Mouse (Mus musculus) embryo, embryonic 11.5 days (tissue): ENCODE measurements at regions not wholly inside any gene's neighbourhood (a gene's known extent, or its start where the extent isn't known, plus 50 kb on each side); places are given as distances from the start of the nearest gene placed in this dataset.
"Not testable (repeated sequence)": the region's sequence is repeated elsewhere in the genome, so short reads cannot be mapped to it uniquely, and the experiment has no call there.

Experiments used
- DNase-seq: peaks from one replicate; pipeline ENCODE4 v3.0.0-alpha.2; 2012; ENCODE audit warnings: low read depth, low spot score

- no peak for DNase-seq
Measured at GRCm38 (mm10) chr5:5956716-5957115, 207.6 kb upstream of the Steap1 start.

GRCm38 (mm10) chr5:5955783-5956182 lies 206.7 kb upstream of the Steap1 start:
- DNase-seq, result no peak

GRCm38 (mm10) chr5:5925796-5926195 lies 176.7 kb upstream of the Steap1 start:
- DNase-seq, result no peak

DNA sequence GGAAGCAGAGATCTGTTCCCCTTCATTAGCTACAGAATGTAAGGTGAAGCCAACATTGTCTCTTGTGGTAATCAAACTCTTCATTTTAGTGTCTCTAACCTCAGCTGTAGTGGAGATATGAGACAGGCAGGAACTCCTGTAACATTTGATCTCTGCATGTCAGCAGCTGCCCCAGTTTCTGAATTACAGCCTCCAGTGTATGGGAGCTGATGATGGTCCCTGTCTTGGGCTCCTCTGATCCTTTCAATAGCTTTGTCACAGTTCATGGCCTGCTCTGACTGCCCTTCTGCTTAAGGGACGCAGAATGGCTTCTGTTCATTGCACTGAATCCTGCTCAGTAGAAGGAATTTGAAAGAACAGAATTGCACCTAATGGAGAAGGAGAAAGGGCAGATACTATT lies 167.3 kb upstream of the Steap1 start:
- no peak for DNase-seq

DNA sequence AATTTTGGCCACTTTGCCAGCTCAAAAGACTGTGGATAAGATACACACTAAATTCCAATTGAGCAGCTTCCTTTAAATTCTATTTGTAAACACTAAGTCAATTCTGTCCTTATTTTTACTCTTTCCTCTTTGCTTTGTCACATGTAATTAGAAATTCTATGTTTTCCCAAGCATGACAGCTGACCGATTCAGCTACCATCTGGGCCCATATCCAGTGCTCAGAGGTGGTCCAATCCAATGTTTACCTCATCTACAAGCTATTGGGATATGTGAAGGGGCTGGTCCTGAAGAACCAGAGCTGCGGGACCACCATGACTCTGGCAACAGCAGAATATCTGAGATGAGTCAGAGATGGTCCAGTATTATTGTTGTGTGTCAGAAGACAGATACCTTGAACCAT lies 140.2 kb upstream of the Steap1 start:
- no peak for DNase-seq

GRCm38 (mm10) chr5:5873425-5873824 lies 124.3 kb upstream of the Steap1 start:
- DNase-seq, result no peak

DNA sequence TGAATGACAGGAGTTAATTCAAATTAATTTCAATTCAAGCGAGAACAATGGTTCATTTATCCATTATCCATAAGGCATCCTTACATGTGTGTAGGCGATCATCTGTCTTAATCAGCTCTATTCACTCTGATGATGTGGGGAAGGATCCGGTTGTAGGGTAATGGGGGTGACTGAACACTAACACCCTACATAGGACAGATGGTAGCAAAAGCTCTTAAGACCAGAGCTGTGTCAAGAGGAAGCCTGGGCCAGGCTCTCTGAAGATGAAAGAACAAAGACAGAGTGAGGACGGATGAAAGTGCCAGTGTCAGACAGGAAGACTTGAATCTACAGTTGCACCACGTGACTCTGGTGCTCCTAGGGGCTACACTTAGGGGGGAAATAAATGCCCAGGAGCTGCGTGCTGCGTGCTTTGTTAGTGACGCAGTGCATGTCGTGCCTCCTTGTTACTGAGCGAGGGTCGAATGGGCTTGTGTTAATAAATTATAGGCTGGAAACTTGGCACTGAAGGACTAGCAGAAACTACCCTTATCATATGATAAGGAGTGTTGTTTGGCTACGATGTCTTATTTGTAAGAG lies 107.1 kb upstream of the Steap1 start:
- DNase-seq, result no peak

DNA sequence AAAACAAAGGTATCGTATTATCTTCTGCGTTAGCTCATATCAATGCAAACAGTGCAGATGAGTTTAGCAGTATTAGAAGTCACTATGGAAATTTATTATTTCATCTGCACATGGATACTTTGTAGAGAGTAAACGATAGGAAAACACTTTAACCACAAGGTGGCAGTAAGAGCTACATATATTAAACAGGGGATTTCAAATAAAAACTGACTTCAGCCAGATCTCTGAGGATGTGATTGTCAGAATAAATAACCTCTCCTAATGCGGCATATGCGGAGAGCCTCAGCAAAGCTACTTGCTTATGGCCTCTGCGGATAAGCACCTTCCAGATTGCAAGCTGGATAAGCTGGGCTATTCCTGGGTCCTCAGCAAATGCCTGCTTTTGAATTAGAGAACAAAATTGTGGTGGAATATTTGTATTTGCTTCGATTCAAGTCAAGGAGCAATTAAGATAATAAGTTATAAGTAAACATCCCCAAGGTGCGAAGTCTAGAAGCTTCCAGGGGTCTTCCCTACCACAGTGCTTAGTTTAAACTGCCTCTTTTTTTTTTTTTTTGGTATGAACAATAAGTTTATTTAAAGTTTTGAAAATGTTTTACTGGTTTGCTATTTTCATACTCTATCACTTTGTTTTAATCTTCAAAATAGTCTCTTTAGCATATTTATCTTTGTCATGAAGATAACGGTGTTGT lies 96.8 kb upstream of the Steap1 start:
- peak; percentile 19 for DNase-seq

DNA sequence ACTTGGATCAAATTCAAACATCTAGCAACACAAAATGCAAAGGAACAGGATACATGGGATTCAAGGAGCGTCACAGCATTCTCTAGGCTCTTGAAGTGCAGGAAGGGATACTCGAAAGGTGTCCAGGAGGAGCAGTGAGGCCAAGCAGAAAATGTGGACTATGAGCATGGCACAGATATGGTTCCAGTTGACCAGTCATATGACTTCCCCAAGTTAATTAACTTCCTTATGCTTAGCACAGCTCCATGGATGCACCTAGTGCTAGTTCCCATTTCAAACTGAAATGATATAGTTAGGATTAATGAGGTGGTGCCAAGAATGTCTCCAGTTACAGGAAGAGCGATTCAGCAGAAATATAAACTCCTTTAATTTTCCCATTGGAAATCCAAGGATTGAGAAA lies 95.2 kb upstream of the Steap1 start:
- no peak for DNase-seq

DNA sequence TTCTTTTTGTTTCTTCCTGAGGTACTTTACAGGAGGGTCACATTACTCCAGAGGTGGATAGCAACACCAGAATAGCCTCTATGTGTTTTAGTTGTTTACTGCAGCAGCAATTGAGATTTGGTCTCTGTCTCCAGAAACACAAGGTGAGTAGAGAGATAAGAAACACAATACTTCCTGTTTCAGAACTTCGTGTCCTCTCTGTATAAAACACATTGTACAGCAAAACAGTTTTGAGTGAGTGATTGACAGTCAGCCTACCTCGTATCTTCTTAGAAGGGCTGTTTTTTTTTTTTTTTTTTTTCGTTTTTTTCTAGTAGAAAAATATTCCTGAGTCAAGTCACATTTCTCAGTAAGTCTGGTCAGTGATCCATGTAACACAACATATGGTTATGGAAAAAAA lies 89.6 kb upstream of the Steap1 start:
- no peak for DNase-seq

DNA sequence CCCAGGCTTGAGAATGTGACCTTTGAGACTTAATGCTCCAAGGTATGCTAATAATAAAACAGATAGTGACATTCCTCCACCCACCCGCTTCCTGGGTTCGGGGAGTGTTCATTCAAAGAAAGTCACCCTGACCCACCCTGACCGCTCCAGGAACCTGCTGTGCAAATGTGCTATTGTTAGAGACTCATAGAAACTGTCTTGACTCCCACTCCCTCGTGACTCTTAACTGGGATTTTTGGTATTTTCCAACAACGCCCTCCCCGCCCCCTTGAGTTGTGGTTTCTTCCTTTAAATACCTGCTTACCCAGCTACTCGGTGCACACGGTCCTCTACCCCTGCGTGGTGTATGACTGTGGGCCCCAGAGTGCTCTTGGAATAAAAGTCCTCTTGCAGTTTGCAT lies 73.5 kb upstream of the Steap1 start:
- DNase-seq, result not testable (repeated sequence)
